8 mouse cellular contexts compared by ENCODE assay signal in the genomic region with DNA sequence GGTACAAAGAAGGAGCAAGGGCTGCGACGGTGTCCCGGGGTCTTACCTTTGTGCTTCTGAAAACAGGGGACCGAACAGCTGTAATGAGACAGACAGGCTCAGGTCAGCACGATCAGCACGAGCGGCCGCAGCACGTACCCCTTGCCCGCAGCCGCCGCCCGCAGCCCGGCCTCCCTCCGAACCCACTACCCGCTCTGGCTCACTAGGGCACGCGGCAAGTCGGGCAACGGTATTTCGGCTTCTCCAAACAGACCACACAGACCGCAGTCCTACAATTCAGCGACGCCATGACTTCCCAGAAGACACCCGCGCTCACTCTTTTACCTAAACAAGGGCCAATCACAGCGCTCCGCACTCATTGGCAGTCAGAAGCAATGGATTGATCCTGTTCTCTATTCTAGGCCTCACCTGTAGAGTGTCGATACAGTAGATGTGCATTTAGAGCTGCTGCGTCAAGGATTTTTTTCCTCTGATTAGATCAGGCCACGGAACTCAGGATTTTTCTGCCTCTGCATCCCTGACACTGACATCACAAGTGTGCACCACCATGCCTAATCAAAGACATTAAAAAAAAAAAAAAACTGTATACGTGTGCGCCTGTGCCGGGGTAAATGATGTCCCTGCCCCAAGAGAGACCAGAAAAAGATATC. TPM values are rescaled to one million over a fixed set of nuclear protein-coding genes. Genes with fewer than 3 reads are reported as not detected.
A peak's percentile ranks its signal among the peaks of the same experiment; 100 is the strongest.
DNase-seq lines count a peak whose midpoint lies in the region; ATAC-seq lines count a peak whose summit lies in the region.

A gene (minus strand): TSS at position 314 of the 650 bp plus-strand sequence.

- no peaks in the 10 kb centered on the region for H3K27me3 ChIP-seq in hindbrain, embryonic 12.5 days

- 3% methylated on average over 34 of the region's 34 CpGs for WGBS in hindbrain, embryonic 12.5 days

- H3K4me1 ChIP-seq in hindbrain, embryonic 12.5 days: peaks cover 21% of the 10 kb centered on the region

- H3K36me3 ChIP-seq in hindbrain, embryonic 12.5 days: peaks cover 24% of the 10 kb centered on the region

- peak; percentile 79 for ATAC-seq in hindbrain, embryonic 12.5 days (ENCODE audit: low FRiP score)

- H3K9ac ChIP-seq in hindbrain, embryonic 12.5 days: peak within 1 kb of the TSS; percentile 80

- peak within 1 kb of the TSS; percentile 87 for H3K4me3 ChIP-seq in hindbrain, embryonic 12.5 days

- no peak within 1 kb of the TSS for H3K27ac ChIP-seq in hindbrain, embryonic 12.5 days

- no peaks in the 10 kb centered on the region for H3K9me3 ChIP-seq in hindbrain, embryonic 12.5 days (replicated peaks)

- H3K4me2 ChIP-seq in hindbrain, embryonic 12.5 days (replicated peaks): peak within 1 kb of the TSS; percentile 86

- DNase-seq in Muller cell, postnatal 12 days (ENCODE audit: inconsistent ontology term): peak; percentile 80
- peak; percentile 87 for DNase-seq in cerebellum, adult 9-11 months
- DNase-seq in frontal cortex, postnatal 10 days (ENCODE audit: low spot score in 2 of 2): peak; percentile 82 to 83
- peak; percentile 83 to 94 for DNase-seq in layer of hippocampus, postnatal 14 days (ENCODE audit: low spot score in 2 of 2)
- DNase-seq in lung, postnatal 14 days: peak; percentile 85
- DNase-seq in retina, adult 2 months (ENCODE audit: low read depth, low spot score): peak; percentile 81
- DNase-seq in thymus, postnatal 36 days: peak; percentile 72 to 76

RNA-seq across cellular contexts. Expression of the gene that starts here (rescaled TPM):
- polyA plus RNA-seq in hindbrain, embryonic 12.5 days (2016; fragmentation: Nextera tagmentation; extraction: Ambion mirVana): 55.4 and 56.4 TPM in 2 replicates
- 10 to 100 TPM; 27.0 to 29.6 TPM for total RNA-seq in layer of hippocampus, postnatal 14 days (2021)
